31 mouse cellular contexts compared by ENCODE assay signal in genomic region chr1:165170157-165170556, GRCm38 (mm10). TPM values are rescaled to one million over a fixed set of nuclear protein-coding genes. Genes with fewer than 3 reads are reported as not detected.
"Had no signal": no experiment of that assay in that cellular context is flagged by ENCODE, and none has a peak within 500 bp of the region (broad histone marks: within the 10 kb centered on the region; RNA-seq: fewer than 3 reads in every experiment).

No protein-coding gene starts in this region.

- H3K4me2 ChIP-seq: kidney, embryonic 15.5 days; liver, embryonic 13.5 days; midbrain, embryonic 11.5 days; neural tube, embryonic 13.5 days; stomach, embryonic 15.5 days had no signal

- H3K4me1 ChIP-seq: kidney, embryonic 15.5 days; liver, embryonic 13.5 days; neural tube, embryonic 13.5 days had no signal

- H3K9me3 ChIP-seq: kidney, embryonic 15.5 days; liver, embryonic 13.5 days; neural tube, embryonic 13.5 days; stomach, embryonic 15.5 days had no signal

- H3K4me3 ChIP-seq: kidney, embryonic 15.5 days; left cerebral cortex, adult 2 months; liver, embryonic 13.5 days; myocyte; neural tube, embryonic 13.5 days; stomach, embryonic 15.5 days had no signal

- H3K36me3 ChIP-seq: kidney, embryonic 15.5 days; liver, embryonic 13.5 days; neural tube, embryonic 13.5 days; stomach, embryonic 15.5 days had no signal

- DNase-seq: kidney, adult 11 months; kidney, adult 8-10 months; kidney, postnatal 10 days; kidney, postnatal 36 days; layer of hippocampus, postnatal 36 days; liver, embryonic 13.5 days; lung, adult 2 months; lung, postnatal 14 days; lung, postnatal 4 days; midbrain, embryonic 14.5 days; retina, postnatal 1 day; right cerebral cortex, postnatal 25 days; spleen, adult 18-20 months; thymus, postnatal 14 days had no signal

- H3K27me3 ChIP-seq: liver, embryonic 13.5 days; neural tube, embryonic 13.5 days; stomach, embryonic 15.5 days had no signal

- H3K27ac ChIP-seq: kidney, embryonic 15.5 days; left cerebral cortex, adult 2 months; liver, embryonic 13.5 days; neural tube, embryonic 13.5 days; stomach, embryonic 15.5 days had no signal

- H3K9ac ChIP-seq: kidney, embryonic 15.5 days; liver, embryonic 13.5 days; neural tube, embryonic 13.5 days; stomach, embryonic 15.5 days had no signal

RNA-seq across cellular contexts. Expression of gene Tbx19, which starts 9.6 kb away (rescaled TPM):
- total RNA-seq: layer of hippocampus, adult 8-10 months; layer of hippocampus, postnatal 10 days; layer of hippocampus, postnatal 36 days; left cerebral cortex, adult 2 months; left cerebral cortex, postnatal 10 days; left cerebral cortex, postnatal 36 days; liver, adult 2 months; megakaryocyte-erythroid progenitor cell, adult 5-6 weeks; monocyte, adult 5-6 weeks; neutrophil, adult 5-6 weeks had no signal
- polyA plus RNA-seq: limb, embryonic 14.5 days; liver, adult 2 months; liver, embryonic 16.5 days; midbrain, embryonic 11.5 days; midbrain, embryonic 14.5 days; myocyte; neural tube, embryonic 13.5 days; stomach, embryonic 15.5 days; urinary bladder, adult 2 months had no signal
